Mouse (Mus musculus) kidney, adult 2 months (tissue): ENCODE measurements around the gene Rnd2.

Experiments used
- CTCF ChIP-seq: fragments of 200-500 bp; conservative IDR thresholded peaks from 2 replicates; pipeline ENCODE4 v1.5.1; 2011; ENCODE audit warnings: low read depth, mild to moderate bottlenecking, control low read depth, low read length, moderate library complexity, mixed read lengths; ENCODE audit not compliant: insufficient read depth, insufficient read length
- POLR2A ChIP-seq: fragments of 200-500 bp; IDR thresholded peaks from one replicate; pipeline ENCODE4 v1.6.1; 2011; ENCODE audit warnings: low read depth, low read length, control low read depth

GRCm38 (mm10) chr11:101460321-101460720 is 4.5 kb upstream of the Rnd2 start:
- TF ChIP-seq CTCF = no peak
- TF ChIP-seq POLR2A = no peak
